Mouse (Mus musculus): ENCODE measurements around the gene G430095P16Rik. TPM values are rescaled to one million over a fixed set of nuclear protein-coding genes. Genes with fewer than 3 reads are reported as not detected.

G430095P16Rik gene
- total and polyA plus RNA-seq, 2 experiments from 2014 or later, result 1.0 to 3.0 TPM

DNA sequence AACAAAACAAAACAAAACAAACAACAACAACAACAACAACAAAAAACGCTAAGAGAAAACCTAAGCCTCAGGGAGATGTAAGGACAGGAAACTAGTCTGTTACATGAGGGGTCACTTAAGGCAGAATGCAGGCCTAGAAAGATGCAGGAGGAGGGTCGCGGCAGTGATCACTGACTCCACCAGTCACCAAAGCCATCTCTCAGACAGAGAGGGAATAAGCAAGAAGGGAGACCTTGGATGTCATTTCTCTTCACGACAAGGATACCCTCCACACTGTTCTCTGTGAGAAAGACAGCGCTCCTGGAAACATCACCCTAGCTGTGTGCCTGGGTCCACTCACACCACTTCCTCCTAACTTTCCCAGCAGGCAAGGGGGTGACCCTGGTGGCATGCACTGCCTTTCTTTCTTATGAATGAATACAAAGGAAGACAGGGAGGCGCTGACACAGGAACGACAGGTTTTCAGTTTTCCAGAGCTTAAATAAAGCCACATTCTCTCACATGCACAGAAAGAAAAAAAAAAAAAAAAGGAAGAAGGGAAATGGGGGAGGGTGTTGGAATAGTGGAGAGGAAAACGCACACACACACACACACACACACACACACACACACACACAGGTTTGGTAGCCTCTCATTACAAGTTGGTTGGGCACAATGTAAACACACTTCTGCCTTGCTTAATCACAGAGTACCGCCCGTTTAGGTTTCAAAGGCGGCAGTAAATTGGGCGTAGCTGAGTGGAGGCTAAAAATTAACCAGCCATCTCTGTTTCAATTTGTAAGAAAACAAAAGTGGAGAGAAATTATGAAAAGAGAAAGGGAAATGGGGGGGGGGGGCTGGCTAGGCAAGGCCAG, 47.5 kb downstream of the G430095P16Rik start:
- Histone ChIP-seq H3K4me1 (ENCODE audit: control insufficient read depth, insufficient read depth) (peaks cover 9% of the 10 kb centered on the region; the same call in 1 of the 2 replicates), H3K27ac (ENCODE audit: low read depth) (no peak overlapping the region), H3K36me3 (replicated peaks; ENCODE audit: control insufficient read depth, insufficient read depth, low read length) (peaks cover 19% of the 10 kb centered on the region), H3K9me3 (replicated peaks; ENCODE audit: control insufficient read depth, low read length) (no peaks in the 10 kb centered on the region), H3K4me3 (ENCODE audit: low read depth, low read length) (no peak overlapping the region), H3K9ac (replicated peaks; ENCODE audit: low read depth, low read length) (no peak overlapping the region), H3K27me3 (ENCODE audit: control insufficient read depth, insufficient read depth, low read length) (peaks cover 5% of the 10 kb centered on the region; the same call in 1 of the 2 replicates), H3K4me2 (ENCODE audit: low read depth, low read length) (no peak overlapping the region; the same call in 1 of the 2 replicates)
- ATAC-seq (ENCODE audit: insufficient read depth, low read depth) (no peak), DNase-seq (ENCODE audit: low spot score) (no peak)
- no peak for TF ChIP-seq CTCF (IDR thresholded peaks at IDR 0.05; ENCODE audit: low read depth)
- TF ChIP-seq EP300 (IDR thresholded peaks at IDR 0.05; ENCODE audit: low read depth), result no peak
- WGBS, result 67% methylated on average over 12 of the region's 12 CpGs

- ATAC-seq (ENCODE audit: insufficient read depth, low read depth), result no peak
- WGBS, result 66% methylated on average over 5 of the region's 5 CpGs
- peaks cover 10% of the 10 kb centered on the region for H3K27me3 ChIP-seq (ENCODE audit: control insufficient read depth, insufficient read depth, low read length)
- H3K4me1 ChIP-seq (ENCODE audit: control insufficient read depth, insufficient read depth), result peaks cover 17% of the 10 kb centered on the region; the same call in 1 of the 2 replicates
- peaks cover 19% of the 10 kb centered on the region for H3K36me3 ChIP-seq (replicated peaks; ENCODE audit: control insufficient read depth, insufficient read depth, low read length)
- no peak overlapping the region for H3K4me2 ChIP-seq (ENCODE audit: low read depth, low read length)
- H3K9me3 ChIP-seq (replicated peaks; ENCODE audit: control insufficient read depth, low read length), result no peaks in the 10 kb centered on the region
- no peak for DNase-seq (ENCODE audit: low spot score)
- TF ChIP-seq EP300 (IDR thresholded peaks at IDR 0.05; ENCODE audit: low read depth) (no peak), CTCF (IDR thresholded peaks at IDR 0.05; ENCODE audit: low read depth) (no peak)
- no peak overlapping the region for H3K9ac ChIP-seq (replicated peaks; ENCODE audit: low read depth, low read length)
- no peak overlapping the region for H3K4me3 ChIP-seq (ENCODE audit: low read depth, low read length)
- no peak overlapping the region for H3K27ac ChIP-seq (ENCODE audit: low read depth)
Observed at GRCm38 (mm10) chr8:84771000-84771687, 48.3 kb downstream of the G430095P16Rik start.

- Histone ChIP-seq H3K4me1 (ENCODE audit: control insufficient read depth, insufficient read depth) (peaks cover 20% of the 10 kb centered on the region; the same call in 1 of the 2 replicates), H3K4me2 (ENCODE audit: low read depth, low read length) (no peak overlapping the region; the same call in 1 of the 2 replicates), H3K36me3 (replicated peaks; ENCODE audit: control insufficient read depth, insufficient read depth, low read length) (peaks cover 19% of the 10 kb centered on the region), H3K9ac (replicated peaks; ENCODE audit: low read depth, low read length) (no peak overlapping the region), H3K27ac (ENCODE audit: low read depth) (no peak overlapping the region), H3K27me3 (ENCODE audit: control insufficient read depth, insufficient read depth, low read length) (peaks cover 15% of the 10 kb centered on the region), H3K4me3 (ENCODE audit: low read depth, low read length) (0 out of 2 replicates have a peak overlapping the region, but pooled peaks have one; percentile 1), H3K9me3 (replicated peaks; ENCODE audit: control insufficient read depth, low read length) (no peaks in the 10 kb centered on the region)
- 43% methylated on average over 34 of the region's 34 CpGs for WGBS
- no peak for ATAC-seq (ENCODE audit: insufficient read depth, low read depth)
- DNase-seq (ENCODE audit: low spot score), result no peak
- TF ChIP-seq EP300 (IDR thresholded peaks at IDR 0.05; ENCODE audit: low read depth) (no peak), CTCF (IDR thresholded peaks at IDR 0.05; ENCODE audit: low read depth) (no peak)
Observed at GRCm38 (mm10) chr8:84771941-84772378, 49.2 kb downstream of the G430095P16Rik start.

DNA sequence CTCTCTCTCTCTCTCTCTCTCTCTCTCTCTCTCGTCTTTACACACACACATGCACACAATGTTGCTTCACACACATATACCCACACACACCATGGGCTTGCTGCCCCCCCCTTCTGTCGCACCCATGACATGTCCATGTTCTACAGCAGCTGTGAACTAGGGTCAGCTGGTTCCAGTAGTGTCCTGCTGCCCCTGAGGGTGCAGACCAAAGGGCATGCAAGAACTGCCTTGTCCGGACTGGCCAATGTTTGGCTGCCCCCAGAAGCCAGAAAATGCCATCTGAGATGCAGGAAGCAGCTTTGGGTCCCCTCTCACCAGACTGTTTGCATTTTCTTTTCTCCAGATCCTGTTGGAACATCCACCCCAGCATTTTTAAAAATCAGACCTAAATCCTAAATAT, 49.8 kb downstream of the G430095P16Rik start:
- 0 out of 2 replicates have a peak overlapping the region, but pooled peaks have one; percentile 56 for H3K4me2 ChIP-seq (ENCODE audit: low read depth, low read length)
- H3K27ac ChIP-seq (ENCODE audit: low read depth), result no peak overlapping the region
- TF ChIP-seq EP300 (IDR thresholded peaks at IDR 0.05; ENCODE audit: low read depth) (no peak), CTCF (IDR thresholded peaks at IDR 0.05; ENCODE audit: low read depth) (no peak)
- no peak overlapping the region for H3K4me3 ChIP-seq (ENCODE audit: low read depth, low read length)
- 45% methylated on average over 3 of the region's 3 CpGs for WGBS
- H3K4me1 ChIP-seq (ENCODE audit: control insufficient read depth, insufficient read depth), result peaks cover 20% of the 10 kb centered on the region; the same call in 1 of the 2 replicates
- H3K36me3 ChIP-seq (replicated peaks; ENCODE audit: control insufficient read depth, insufficient read depth, low read length), result peaks cover 17% of the 10 kb centered on the region
- H3K9me3 ChIP-seq (replicated peaks; ENCODE audit: control insufficient read depth, low read length), result no peaks in the 10 kb centered on the region
- ATAC-seq (ENCODE audit: insufficient read depth, low read depth) (no peak), DNase-seq (ENCODE audit: low spot score) (no peak)
- H3K9ac ChIP-seq (replicated peaks; ENCODE audit: low read depth, low read length), result no peak overlapping the region
- H3K27me3 ChIP-seq (ENCODE audit: control insufficient read depth, insufficient read depth, low read length), result peaks cover 17% of the 10 kb centered on the region

GRCm38 (mm10) chr8:84773304-84773703, 50.5 kb downstream of the G430095P16Rik start:
- peaks cover 20% of the 10 kb centered on the region; the same call in 1 of the 2 replicates for H3K4me1 ChIP-seq (ENCODE audit: control insufficient read depth, insufficient read depth)

More at GRCm38 (mm10) chr8:84773304-84773703, 50.5 kb downstream of the G430095P16Rik start:
- TF ChIP-seq CTCF (IDR thresholded peaks at IDR 0.05; ENCODE audit: low read depth), result no peak
- no peak for TF ChIP-seq EP300 (IDR thresholded peaks at IDR 0.05; ENCODE audit: low read depth)
- peak overlapping the region; percentile 42; the same call in 1 of the 2 replicates for H3K9ac ChIP-seq (replicated peaks; ENCODE audit: low read depth, low read length)
- WGBS, result 26% methylated on average over 9 of the region's 9 CpGs
- peaks cover 13% of the 10 kb centered on the region; the same call in 1 of the 2 replicates for H3K36me3 ChIP-seq (replicated peaks; ENCODE audit: control insufficient read depth, insufficient read depth, low read length)
- no peak overlapping the region for H3K27ac ChIP-seq (ENCODE audit: low read depth)
- peaks cover 22% of the 10 kb centered on the region for H3K27me3 ChIP-seq (ENCODE audit: control insufficient read depth, insufficient read depth, low read length)
- no peak for ATAC-seq (ENCODE audit: insufficient read depth, low read depth)
- peak overlapping the region; percentile 38 for H3K4me3 ChIP-seq (ENCODE audit: low read depth, low read length)
- no peaks in the 10 kb centered on the region for H3K9me3 ChIP-seq (replicated peaks; ENCODE audit: control insufficient read depth, low read length)
- H3K4me2 ChIP-seq (ENCODE audit: low read depth, low read length), result peak overlapping the region; percentile 56
- no peak for DNase-seq (ENCODE audit: low spot score)
